Mouse (Mus musculus): Measurements from ENCODE around the gene BC004004.

DNA sequence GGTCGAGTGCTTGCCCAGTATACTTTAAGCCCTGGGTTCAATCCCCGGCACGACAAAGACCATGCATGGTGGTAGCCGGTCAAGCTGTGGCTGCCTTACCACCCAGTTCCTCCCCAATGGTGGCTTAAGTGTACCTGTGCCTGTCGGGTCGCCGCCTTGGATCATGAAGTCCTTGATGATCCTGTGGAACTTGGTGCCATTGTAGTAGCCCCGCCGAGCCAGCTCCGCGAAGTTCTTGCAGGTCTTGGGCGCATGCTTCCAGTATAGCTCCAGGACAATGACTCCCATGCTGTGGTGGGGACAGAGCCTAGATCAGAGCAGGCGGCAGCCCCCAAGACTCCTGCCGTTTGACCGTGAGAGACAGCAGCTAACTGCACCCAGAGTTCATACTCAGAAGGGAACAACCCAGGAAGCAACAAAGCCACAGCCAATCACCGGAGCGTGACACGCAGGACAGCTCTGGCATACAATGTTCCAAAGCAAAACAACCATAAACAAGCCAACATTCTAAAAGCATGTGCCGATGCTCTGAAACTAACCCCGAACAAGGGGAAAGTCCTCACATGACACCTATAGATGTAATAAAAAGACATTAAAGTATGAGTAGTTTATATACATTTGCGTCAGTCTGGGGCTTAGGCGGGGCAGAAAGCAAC is 6.9 kb upstream of the BC004004 start:
- no peak for TF ChIP-seq CTCF (conservative IDR thresholded peaks at IDR 0.05; ENCODE audit: low read length)
- TF ChIP-seq POU5F1 (IDR thresholded peaks at IDR 0.05; ENCODE audit: borderline replicate concordance, low read length): no peak
- TF ChIP-seq NANOG (IDR thresholded peaks at IDR 0.05; ENCODE audit: borderline replicate concordance, low read length): no peak

Measured in E14TG2a.4 (cell line).